Mouse (Mus musculus): ENCODE measurements around the gene Ddx19b. TPM values are rescaled to one million over a fixed set of nuclear protein-coding genes. Genes with fewer than 3 reads are reported as not detected.
"Not testable (repeated sequence)": the region's sequence is repeated elsewhere in the genome, so short reads cannot be mapped to it uniquely, and the experiment has no call there.

Gene Ddx19b
- total and polyA plus RNA-seq, 2 experiments from 2014 or later = 5.0 to 11.0 TPM

DNA sequence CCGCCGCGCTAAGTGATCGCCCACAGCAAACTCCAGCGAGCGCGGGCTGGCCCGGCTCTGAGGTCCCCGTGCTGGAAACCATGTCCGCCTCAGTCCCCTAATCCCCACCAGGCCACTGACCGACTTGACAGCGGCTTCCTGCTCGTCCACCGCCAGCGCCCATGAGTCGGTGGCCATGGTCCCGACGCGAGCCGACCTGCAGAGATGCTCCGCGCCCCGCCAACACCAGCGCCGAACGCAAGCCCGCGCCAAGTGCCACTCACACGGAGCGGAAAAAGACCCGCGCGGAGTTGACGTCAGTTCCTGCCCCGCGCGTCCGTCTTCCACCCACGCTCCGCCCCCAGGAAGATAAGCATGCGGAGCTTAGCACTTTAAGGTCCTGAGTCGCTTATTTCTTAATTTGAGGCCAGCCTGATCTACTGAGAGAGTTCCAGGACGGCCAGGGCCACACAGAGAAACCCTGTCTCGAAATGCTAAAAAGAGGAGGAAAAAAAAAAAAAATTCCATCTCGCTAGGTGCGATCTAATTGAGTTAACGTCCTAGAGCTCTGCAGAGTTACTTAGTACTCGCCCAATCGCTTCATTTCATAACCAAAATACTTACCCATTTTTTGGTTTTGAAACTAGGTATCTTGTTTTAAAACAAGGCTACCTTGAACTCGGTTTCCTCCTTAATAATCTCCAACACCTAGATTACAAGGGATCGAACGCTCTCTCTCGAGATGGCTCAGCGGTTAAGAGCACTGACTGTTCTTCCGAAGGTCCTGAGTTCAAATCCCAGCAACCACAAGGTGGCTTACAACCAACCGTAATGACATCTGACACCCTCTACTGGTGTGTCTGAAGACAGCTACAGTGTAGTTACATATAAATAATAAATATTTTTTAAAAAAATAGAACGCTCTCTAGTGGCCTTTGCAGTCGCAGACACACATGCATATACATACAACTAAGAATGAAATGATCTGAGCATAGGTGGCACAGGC, 33.7 kb downstream of the Ddx19b start, which contains the start of gene Ddx19a:
Gene Ddx19a, minus strand, starts transcription at position 254 of the 985 bp plus-strand sequence.
- 3% methylated on average over 58 of the region's 58 CpGs for WGBS
- H3K36me3 ChIP-seq (ENCODE audit: insufficient read depth, low read length) = peaks cover 7% of the 10 kb centered on the region; the same call in 1 of the 2 replicates
- DNase-seq (ENCODE audit: low spot score) (peak; percentile 91), ATAC-seq (ENCODE audit: low FRiP score) (peak; percentile 95)
- peak within 1 kb of the TSS; percentile 70 for H3K4me3 ChIP-seq (ENCODE audit: low read depth, low read length)
- H3K9me3 ChIP-seq (ENCODE audit: low read length) = no peaks in the 10 kb centered on the region
- H3K4me1 ChIP-seq (ENCODE audit: insufficient read depth, low read length) = 0 out of 2 replicates have a peak, but pooled peaks cover 2% of the 10 kb centered on the region
- peak within 1 kb of the TSS; percentile 84 for H3K9ac ChIP-seq (replicated peaks; ENCODE audit: low read length, poor library complexity, severe bottlenecking)
- peak within 1 kb of the TSS; percentile 48 for H3K4me2 ChIP-seq (ENCODE audit: low read depth, low read length, poor library complexity, severe bottlenecking)
- peak; percentile 60 for TF ChIP-seq CTCF (IDR thresholded peaks at IDR 0.05)
- peak within 1 kb of the TSS; percentile 71 for H3K27ac ChIP-seq (ENCODE audit: low read depth, low read length)
- no peaks in the 10 kb centered on the region for H3K27me3 ChIP-seq (ENCODE audit: insufficient read depth, low read length)

DNA sequence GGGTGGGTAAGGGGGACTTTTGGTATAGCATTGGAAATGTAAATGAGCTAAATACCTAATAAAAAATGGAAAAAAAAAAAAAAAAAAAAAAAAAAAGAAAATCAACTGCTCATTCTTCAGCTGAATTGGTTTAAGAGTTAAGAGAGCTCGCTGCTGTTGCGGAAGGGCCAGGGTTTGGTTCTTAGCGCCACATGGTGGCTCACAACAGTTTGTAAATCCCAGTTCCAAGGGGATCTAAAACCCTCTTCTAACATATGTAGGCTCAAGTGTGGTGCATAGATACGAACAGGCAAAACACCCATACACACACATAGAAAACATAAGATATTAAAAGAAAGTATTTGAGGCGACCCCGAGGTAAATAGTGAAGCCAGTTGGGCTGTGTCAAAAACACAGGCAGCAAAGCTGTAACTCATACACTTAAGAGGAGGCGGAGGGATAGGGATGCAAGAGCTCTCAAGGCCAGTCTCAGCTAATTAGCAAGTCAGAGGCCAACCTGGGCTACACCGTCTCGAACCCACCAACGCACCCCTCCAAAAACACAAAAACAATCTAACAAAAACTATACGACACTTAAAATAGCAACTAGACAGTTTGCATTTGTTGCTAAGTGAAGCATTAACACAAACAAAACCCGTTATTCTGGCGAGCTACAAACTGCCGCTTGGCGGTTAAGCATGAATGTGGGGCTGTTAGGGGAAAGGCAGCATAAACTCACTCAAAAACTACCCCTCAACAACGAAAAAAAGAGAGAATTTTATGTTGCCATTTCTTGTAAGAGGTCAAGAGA, 34.7 kb downstream of the Ddx19b start:
- peak overlapping the region; percentile 48 for H3K4me2 ChIP-seq (ENCODE audit: low read depth, low read length, poor library complexity, severe bottlenecking)
- no peak for TF ChIP-seq CTCF (IDR thresholded peaks at IDR 0.05)
- 36% methylated on average over 16 of the region's 16 CpGs for WGBS
- no peak overlapping the region; the same call in 1 of the 2 replicates for H3K27ac ChIP-seq (ENCODE audit: low read depth, low read length)
- peak overlapping the region; percentile 70 for H3K4me3 ChIP-seq (ENCODE audit: low read depth, low read length)
- H3K9ac ChIP-seq (replicated peaks; ENCODE audit: low read length, poor library complexity, severe bottlenecking) = peak overlapping the region; percentile 84
- DNase-seq (ENCODE audit: low spot score) (no peak), ATAC-seq (ENCODE audit: low FRiP score) (no peak)
- peaks cover 10% of the 10 kb centered on the region; the same call in 1 of the 2 replicates for H3K36me3 ChIP-seq (ENCODE audit: insufficient read depth, low read length)
- no peaks in the 10 kb centered on the region for H3K27me3 ChIP-seq (ENCODE audit: insufficient read depth, low read length)
- H3K9me3 ChIP-seq (ENCODE audit: low read length) = no peaks in the 10 kb centered on the region
- 0 out of 2 replicates have a peak, but pooled peaks cover 2% of the 10 kb centered on the region for H3K4me1 ChIP-seq (ENCODE audit: insufficient read depth, low read length)

DNA sequence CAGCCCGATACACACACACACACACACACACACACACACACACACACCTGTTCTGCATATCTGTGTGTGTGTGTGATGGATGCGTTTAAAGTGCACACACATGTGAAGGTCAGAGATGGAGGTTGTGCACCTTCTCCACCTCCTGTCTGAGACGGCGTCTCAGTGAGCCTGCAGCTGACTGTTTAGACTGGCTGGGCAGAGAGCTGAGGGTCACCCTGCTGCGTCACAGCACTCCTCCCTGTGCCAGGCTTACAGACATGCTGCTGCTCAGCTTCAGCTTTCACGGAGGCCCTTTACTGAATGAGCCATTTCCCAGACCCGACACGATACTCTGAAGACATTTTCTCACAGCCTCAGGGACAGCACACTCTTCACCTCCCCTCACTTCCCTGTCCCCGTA, 41.5 kb downstream of the Ddx19b start:
- Histone ChIP-seq H3K27ac (ENCODE audit: low read depth, low read length) (no peak overlapping the region), H3K4me2 (ENCODE audit: low read depth, low read length, poor library complexity, severe bottlenecking) (no peak overlapping the region), H3K9ac (replicated peaks; ENCODE audit: low read length, poor library complexity, severe bottlenecking) (no peak overlapping the region), H3K27me3 (ENCODE audit: insufficient read depth, low read length) (no peaks in the 10 kb centered on the region), H3K36me3 (ENCODE audit: insufficient read depth, low read length) (peaks cover 59% of the 10 kb centered on the region), H3K4me1 (ENCODE audit: insufficient read depth, low read length) (no peaks in the 10 kb centered on the region), H3K9me3 (ENCODE audit: low read length) (no peaks in the 10 kb centered on the region), H3K4me3 (ENCODE audit: low read depth, low read length) (no peak overlapping the region)
- ATAC-seq (ENCODE audit: low FRiP score) (no peak), DNase-seq (ENCODE audit: low spot score) (no peak)
- 93% methylated on average over 9 of the region's 9 CpGs for WGBS
- TF ChIP-seq CTCF (IDR thresholded peaks at IDR 0.05) = no peak

DNA sequence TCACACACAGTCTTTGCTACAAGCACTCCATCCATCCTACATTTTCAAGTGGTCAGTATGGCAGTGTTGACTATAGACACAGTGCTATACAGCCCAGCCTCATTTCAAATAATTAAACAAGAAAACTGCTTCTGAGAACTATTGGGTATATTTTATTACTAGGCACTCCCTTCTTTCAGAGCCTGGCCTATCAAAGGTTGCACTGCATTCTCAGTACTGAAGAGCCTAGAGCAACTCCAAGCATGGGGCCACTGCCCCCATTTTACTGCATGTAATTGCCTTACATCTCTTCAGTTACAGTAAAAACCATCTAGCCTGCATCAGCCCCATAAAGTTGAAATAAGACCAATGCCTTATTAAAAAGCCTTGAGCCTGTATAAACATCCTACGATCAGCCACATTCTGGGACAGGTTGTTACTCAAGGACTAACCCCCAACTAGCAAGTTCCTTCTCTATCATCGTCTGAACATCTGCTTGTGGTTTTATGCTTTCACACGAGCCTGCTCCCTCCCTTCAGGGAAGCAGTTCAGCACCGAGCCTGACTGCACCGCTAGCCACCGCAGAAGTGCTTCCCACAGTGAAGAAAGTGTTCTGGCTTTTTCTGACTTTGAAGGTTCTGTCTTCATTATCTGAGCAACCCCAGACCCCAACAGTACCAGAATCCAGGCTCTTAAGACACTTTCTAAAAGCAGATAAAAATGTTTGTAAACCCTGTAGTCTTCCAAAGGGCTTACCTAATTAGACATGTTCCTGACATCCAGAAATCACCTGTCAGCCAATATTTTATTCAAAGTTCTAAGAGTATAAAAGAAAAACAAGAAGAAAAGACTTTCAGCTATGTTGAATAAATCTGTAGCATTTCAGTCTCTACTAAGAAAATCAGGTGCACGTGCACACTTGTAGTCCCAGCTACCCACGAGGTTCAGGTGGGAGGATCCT, 43.5 kb downstream of the Ddx19b start:
- no peak overlapping the region for H3K27ac ChIP-seq (ENCODE audit: low read depth, low read length)
- H3K9ac ChIP-seq (replicated peaks; ENCODE audit: low read length, poor library complexity, severe bottlenecking) = no peak overlapping the region
- no peak for TF ChIP-seq CTCF (IDR thresholded peaks at IDR 0.05)
- H3K4me1 ChIP-seq (ENCODE audit: insufficient read depth, low read length) = no peaks in the 10 kb centered on the region
- H3K27me3 ChIP-seq (ENCODE audit: insufficient read depth, low read length) = no peaks in the 10 kb centered on the region
- H3K4me2 ChIP-seq (ENCODE audit: low read depth, low read length, poor library complexity, severe bottlenecking) = no peak overlapping the region
- H3K9me3 ChIP-seq (ENCODE audit: low read length) = no peaks in the 10 kb centered on the region
- no peak for DNase-seq (ENCODE audit: low spot score)
- H3K36me3 ChIP-seq (ENCODE audit: insufficient read depth, low read length) = peaks cover 73% of the 10 kb centered on the region
- no peak overlapping the region for H3K4me3 ChIP-seq (ENCODE audit: low read depth, low read length)
- 88% methylated on average over 8 of the region's 8 CpGs for WGBS
- ATAC-seq (ENCODE audit: low FRiP score) = no peak

GRCm38 (mm10) chr8:110981304-110981703, 50.2 kb downstream of the Ddx19b start:
- H3K4me2 ChIP-seq (ENCODE audit: low read depth, low read length, poor library complexity, severe bottlenecking) = no peak overlapping the region
- no peak overlapping the region for H3K4me3 ChIP-seq (ENCODE audit: low read depth, low read length)
- DNase-seq (ENCODE audit: low spot score) (no peak), ATAC-seq (ENCODE audit: low FRiP score) (no peak)
- H3K9ac ChIP-seq (replicated peaks; ENCODE audit: low read length, poor library complexity, severe bottlenecking) = no peak overlapping the region
- H3K36me3 ChIP-seq (ENCODE audit: insufficient read depth, low read length) = peaks cover 42% of the 10 kb centered on the region
- H3K4me1 ChIP-seq (ENCODE audit: insufficient read depth, low read length) = no peaks in the 10 kb centered on the region
- H3K27ac ChIP-seq (ENCODE audit: low read depth, low read length) = no peak overlapping the region
- 92% methylated on average over 2 of the region's 2 CpGs for WGBS
- TF ChIP-seq CTCF (IDR thresholded peaks at IDR 0.05) = no peak
- H3K9me3 ChIP-seq (ENCODE audit: low read length) = no peaks in the 10 kb centered on the region
- H3K27me3 ChIP-seq (ENCODE audit: insufficient read depth, low read length) = no peaks in the 10 kb centered on the region

DNA sequence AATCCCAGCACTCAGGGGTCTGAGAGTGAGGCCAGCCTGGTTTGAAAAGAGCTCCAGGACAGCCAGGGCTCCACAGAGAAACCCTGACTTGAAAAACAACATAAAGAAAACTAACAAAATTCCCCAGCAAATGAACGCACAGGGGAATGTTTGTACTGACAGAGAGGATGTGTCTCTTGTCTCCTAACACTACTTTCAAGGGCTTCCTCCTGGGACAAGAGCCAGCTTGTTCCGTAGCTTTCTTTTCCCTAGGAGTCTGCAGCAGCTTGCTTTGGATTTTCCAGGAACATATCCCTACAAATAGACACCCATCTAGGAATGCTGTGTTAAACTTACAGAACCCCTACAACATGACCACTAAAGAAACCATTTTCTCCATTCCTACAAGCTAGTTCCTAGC, 53.6 kb downstream of the Ddx19b start:
- not testable (repeated sequence) for H3K9ac ChIP-seq (replicated peaks; ENCODE audit: low read length, poor library complexity, severe bottlenecking); H3K9me3 ChIP-seq (ENCODE audit: low read length); H3K4me3 ChIP-seq (ENCODE audit: low read depth, low read length); DNase-seq (ENCODE audit: low spot score); H3K4me2 ChIP-seq (ENCODE audit: low read depth, low read length, poor library complexity, severe bottlenecking); H3K4me1 ChIP-seq (ENCODE audit: insufficient read depth, low read length); H3K27ac ChIP-seq (ENCODE audit: low read depth, low read length); H3K27me3 ChIP-seq (ENCODE audit: insufficient read depth, low read length); ATAC-seq (ENCODE audit: low FRiP score)
- 91% methylated on average over 2 of the region's 2 CpGs for WGBS
- H3K36me3 ChIP-seq (ENCODE audit: insufficient read depth, low read length) = peaks cover 25% of the 10 kb centered on the region

DNA sequence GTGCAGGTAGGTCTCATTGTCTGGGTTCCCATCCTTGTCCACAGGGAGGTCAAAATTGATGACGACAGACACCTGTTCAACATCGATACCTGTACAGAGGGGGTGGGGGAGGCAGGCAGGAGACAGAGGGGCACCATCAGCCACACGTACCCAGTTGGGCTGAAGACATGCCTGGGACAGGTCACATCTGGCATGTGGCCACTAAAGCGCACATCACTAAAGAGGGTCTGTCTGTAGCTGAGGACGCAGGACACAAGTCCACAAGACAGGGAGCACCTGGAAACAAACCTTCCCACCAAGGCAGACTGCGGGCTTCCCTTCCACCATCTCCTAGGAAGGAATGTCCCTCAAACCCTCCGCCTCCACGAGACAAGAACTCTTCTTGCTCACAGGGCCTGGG, 55.0 kb downstream of the Ddx19b start:
- DNase-seq (ENCODE audit: low spot score); H3K27me3 ChIP-seq (ENCODE audit: insufficient read depth, low read length); H3K9ac ChIP-seq (replicated peaks; ENCODE audit: low read length, poor library complexity, severe bottlenecking); ATAC-seq (ENCODE audit: low FRiP score); H3K27ac ChIP-seq (ENCODE audit: low read depth, low read length); H3K4me2 ChIP-seq (ENCODE audit: low read depth, low read length, poor library complexity, severe bottlenecking); H3K9me3 ChIP-seq (ENCODE audit: low read length); H3K4me3 ChIP-seq (ENCODE audit: low read depth, low read length); H3K4me1 ChIP-seq (ENCODE audit: insufficient read depth, low read length): not testable (repeated sequence)
- WGBS = 92% methylated on average over 8 of the region's 8 CpGs
- peaks cover 17% of the 10 kb centered on the region for H3K36me3 ChIP-seq (ENCODE audit: insufficient read depth, low read length)
